Mouse (Mus musculus): ENCODE measurements around the gene Dnaic1.

DNA sequence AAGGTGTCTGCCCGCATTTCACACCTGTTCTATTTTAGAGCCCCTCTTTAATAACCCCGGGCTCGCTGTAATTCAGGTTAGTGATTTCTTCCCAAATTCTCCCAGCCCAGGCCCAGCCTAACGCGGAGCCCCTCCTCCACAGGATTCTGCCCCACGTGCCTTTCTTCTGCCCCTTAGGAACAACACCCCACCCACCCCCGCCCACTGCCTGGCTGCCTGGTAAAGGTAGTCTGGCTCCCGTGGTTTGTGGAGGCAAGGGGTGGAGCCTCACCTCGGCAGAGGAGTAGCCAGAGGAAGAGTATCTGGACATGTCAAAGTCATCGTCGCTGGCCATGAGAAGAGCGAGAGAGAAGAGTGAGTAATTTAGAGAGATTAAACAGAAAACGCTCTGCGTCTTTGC is 48.9 kb upstream of the Dnaic1 start:
- TF ChIP-seq CTCF (IDR thresholded peaks at IDR 0.05; ENCODE audit: borderline replicate concordance, control insufficient read depth, extremely low read depth, insufficient read depth, low read length, poor library complexity) (no peak), POLR2A (IDR thresholded peaks at IDR 0.05; ENCODE audit: control insufficient read depth, extremely low read depth, insufficient read depth, low read length, poor library complexity) (no peak)

Measured in thymus, adult 2 months (tissue).